Mouse (Mus musculus) stomach, postnatal 0 days (tissue): ENCODE results near the gene Trim33.

Experiments
- CTCF ChIP-seq: IDR thresholded peaks from 2 replicates; pipeline ENCODE4 v1.5.1; 2016; ENCODE audit warnings: antibody characterized with exemption, low read depth, mild to moderate bottlenecking, moderate library complexity
- EP300 ChIP-seq: optimal IDR thresholded peaks from 2 replicates; pipeline ENCODE3; 2016; ENCODE audit warnings: antibody characterized with exemption

GRCm38 (mm10) chr3:103364182-103364945 is 85.3 kb downstream of the Trim33 start:
- TF ChIP-seq CTCF (no peak), EP300 (no peak)
